Mouse (Mus musculus) spleen, embryonic (tissue): ENCODE measurements at regions not wholly inside any gene's neighbourhood (a gene's known extent, or its start where the extent isn't known, plus 50 kb on each side); places are given as distances from the start of the nearest gene placed in this dataset.

Source experiments
- CTCF ChIA-PET: fragments of 350-600 bp; sonication (Branson Sonifier 250); formaldehyde crosslinking; loops from one replicate; lab custom pipeline; 2022; lab: Charles Lee

GRCm38 (mm10) chr1:121620262-121620661 is 52.5 kb upstream of the Ddx18 start:
- CTCF ChIA-PET = no interaction called here

- CTCF ChIA-PET = no interaction called here
Observed at GRCm38 (mm10) chr1:121618550-121618949, 50.8 kb upstream of the Ddx18 start.
